Mouse (Mus musculus) spleen, adult 2 months (tissue): ENCODE results near the gene Hipk3.

Experiments used
- CTCF ChIP-seq: fragments of 200-500 bp; IDR thresholded peaks from 2 replicates; pipeline ENCODE4 v1.5.1; 2011; ENCODE audit warnings: mild to moderate bottlenecking, inconsistent platforms; ENCODE audit not compliant: insufficient read depth, insufficient read length, insufficient replicate concordance; ENCODE audit errors: extremely low read depth
- POLR2A ChIP-seq: fragments of 200-500 bp; IDR thresholded peaks from 2 replicates; pipeline ENCODE4 v1.6.1; 2011; ENCODE audit warnings: low read depth, low read length, inconsistent platforms

GRCm38 (mm10) chr2:104407913-104408312, 86.3 kb downstream of the Hipk3 start:
- no peak for TF ChIP-seq CTCF
- no peak for TF ChIP-seq POLR2A
